Mouse (Mus musculus) cerebellum, postnatal 10 days (tissue): ENCODE measurements around the gene Foxs1.

ENCODE experiments used
- DNase-seq, 2 experiments: peaks; one replicate each; pipeline ENCODE4 v3.0.0; 2021; ENCODE audit warnings: mixed read lengths in 2 of 2

Foxs1 gene

DNA sequence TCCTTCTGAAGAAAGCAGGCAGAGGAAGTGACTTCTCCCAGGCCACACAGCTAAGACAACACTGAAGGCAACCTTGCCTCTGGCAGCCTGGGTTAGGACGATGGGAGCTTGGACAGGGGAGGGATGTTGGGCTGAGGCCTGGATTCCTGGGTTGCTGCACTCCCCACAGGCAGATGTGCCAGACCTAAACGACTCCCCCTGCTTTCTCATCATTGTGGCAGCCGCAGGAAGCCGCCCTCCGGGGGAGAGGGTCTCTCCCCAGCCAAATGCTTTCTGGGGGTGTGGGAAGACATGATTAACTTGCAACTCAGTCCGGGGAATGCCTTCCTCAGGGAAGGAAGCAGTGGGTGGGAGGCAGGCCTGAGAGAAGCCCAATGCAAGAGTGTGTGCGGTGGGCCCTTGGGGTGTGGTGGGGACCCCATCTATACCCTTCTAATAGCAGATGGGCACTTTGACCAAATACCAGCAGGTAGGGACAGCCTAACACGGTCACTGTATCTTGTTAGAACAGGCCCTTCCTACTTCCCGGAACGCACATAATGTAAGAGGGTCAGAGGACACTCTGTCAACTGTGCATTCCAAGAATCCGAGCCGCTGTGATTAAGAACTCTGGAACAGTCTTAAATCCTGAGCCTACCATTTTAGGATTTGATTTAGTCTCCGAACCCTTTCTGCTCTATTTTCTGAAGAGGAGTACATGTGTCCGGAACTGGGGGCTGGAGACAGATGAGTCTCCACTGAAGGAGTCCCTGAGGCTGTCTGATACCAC, 4.6 kb downstream of the Foxs1 start:
- no peak for DNase-seq

DNA sequence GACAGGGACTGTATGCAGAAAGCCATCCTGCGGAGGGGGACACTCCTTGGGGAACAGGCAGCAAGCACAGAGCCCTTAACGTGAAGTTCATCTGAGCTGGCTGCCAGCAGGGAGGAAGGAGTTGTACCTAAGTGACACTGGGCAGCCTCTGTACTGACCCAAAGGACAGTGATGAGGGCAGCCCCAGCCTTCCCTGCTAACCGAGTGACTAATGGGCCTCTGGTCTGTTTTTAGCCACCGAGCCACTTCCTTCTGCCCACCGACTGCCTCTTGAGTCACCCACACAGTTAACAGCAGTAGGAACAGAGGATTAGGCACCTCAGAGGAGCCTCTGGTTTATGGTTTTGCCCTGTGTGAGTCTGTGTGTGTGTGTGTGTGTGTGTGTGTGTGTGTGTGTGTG, 5.6 kb downstream of the Foxs1 start:
- DNase-seq, result no peak

GRCm38 (mm10) chr2:152926896-152927295, 6.1 kb downstream of the Foxs1 start:
- DNase-seq, result no peak

GRCm38 (mm10) chr2:152925189-152925872, 7.7 kb downstream of the Foxs1 start:
- DNase-seq, result no peak

DNA sequence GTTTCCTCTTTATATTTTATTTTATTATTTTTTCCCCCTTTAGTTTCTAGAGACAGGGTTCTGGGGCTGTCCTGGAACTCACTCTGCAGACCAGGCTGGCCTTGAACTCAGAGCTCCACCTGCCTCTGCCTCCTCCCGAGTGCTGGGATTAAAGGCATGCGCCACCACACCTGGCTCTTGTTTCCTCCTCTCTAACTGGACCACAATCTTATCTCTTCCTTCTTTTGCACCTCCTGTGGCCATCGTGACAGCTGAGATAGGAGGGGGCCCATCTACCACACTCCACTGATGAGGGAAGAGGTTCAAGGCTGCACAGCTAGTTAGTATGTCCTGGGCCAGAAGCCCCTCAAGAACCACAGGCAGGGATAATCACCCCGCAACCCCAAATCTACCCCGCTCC, 8.5 kb downstream of the Foxs1 start:
- DNase-seq, result no peak

GRCm38 (mm10) chr2:152924128-152924527, 8.9 kb downstream of the Foxs1 start:
- peak in 1 of 2 experiments; percentile 45 for DNase-seq

GRCm38 (mm10) chr2:152923621-152924020, 9.4 kb downstream of the Foxs1 start:
- DNase-seq, result peak; percentile 71 to 80

DNA sequence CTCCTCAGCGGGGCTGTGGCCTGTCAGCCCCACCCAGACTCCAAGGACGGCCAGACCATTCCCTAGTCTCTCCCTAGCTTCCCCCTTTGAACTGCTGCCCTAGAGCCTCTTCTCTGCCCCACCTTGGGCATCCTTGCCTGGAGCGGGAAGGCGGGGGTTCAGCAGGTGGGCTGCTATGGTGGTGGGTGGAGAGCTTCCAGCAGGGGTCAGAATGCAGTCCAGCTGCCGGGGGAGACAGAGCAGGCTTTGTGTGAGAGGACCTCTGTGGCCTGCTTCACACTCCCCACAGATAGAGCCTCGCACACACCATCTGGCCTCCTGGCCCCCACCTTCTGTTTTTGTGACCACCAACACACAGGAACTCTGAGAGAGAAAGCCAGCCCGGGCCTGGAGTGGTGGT, 10.6 kb downstream of the Foxs1 start:
- peak; percentile 62 to 80 for DNase-seq

GRCm38 (mm10) chr2:152917671-152918070, 15.3 kb downstream of the Foxs1 start:
- DNase-seq, result no peak

GRCm38 (mm10) chr2:152916111-152916510, 16.9 kb downstream of the Foxs1 start:
- no peak for DNase-seq

DNA sequence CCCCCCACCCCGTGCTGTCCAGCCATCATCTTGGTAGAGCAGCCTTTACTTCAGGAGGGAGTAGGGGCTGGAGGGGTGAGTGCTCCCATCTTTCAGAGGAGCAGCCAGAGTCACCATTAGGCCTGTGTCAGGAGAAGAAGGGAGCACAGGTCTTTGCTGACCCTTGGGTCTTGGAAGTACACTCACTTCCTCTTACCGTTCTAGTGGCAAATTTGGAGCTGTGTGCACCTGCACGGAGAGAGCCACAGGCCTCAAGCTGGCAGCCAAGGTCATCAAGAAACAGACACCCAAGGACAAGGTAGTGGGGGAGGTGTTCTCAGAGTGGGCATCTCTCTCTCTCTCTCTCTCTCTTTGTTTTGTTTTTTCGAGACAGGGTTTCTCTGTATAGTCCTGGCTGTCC, 17.6 kb downstream of the Foxs1 start:
- no peak for DNase-seq

DNA sequence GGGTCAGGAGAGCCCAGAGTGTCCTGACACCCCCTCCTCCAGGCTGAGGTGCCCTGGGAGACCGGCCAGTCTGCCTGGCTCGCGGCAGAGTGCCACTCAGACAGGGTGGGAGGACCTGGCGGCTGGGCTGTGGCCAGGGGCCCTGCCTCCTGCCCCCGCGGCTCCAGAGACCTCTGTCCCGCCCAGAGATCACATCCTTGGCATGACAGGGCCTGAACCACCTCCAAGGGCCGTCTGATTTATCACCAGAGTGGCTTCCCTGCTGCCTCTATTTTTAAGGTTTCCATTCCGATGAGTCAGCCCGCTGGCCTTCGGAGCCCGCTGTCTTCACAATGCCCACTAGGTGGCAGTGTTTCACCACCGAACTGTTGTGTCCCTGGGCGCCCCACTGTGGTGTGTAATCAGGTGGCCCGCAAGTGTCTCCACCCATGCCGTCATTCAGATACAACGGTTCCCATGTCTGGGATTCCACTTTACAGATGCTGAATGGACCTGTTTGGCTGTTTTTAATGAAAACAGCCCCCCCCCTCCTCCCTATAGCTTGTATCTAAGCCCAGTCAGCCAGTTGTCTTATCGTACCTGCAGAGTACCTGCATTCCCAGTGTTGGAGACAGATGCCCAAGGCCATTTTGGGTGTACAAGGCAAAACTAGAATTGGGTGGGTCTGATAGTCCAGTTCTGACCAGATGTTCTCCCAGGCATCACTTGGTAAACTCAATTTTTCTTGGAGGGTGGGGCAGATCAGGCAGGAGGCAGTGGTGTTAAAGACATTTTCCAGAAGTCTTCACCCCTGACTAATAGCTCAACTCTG, 18.5 kb downstream of the Foxs1 start:
- DNase-seq, result peak; percentile 95 to 98

DNA sequence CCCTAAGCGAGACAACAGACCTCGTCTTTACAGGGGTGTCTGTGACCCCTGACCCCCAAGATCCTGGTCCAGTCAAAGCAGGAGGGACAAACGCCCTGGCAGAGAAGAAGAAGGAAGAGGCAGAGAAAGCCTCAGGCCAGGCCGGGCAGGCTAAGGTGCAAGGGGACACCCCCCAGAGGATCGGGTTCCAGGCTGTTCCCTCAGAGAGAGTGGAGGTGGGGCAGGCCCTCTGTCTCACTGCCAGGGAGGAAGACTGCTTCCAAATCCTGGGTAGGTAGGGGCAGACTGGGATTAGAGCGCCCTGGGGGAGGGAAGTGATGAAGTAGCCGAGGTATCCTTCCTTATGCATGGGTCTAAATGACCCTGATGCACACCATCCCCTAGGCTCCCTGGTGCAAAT, 19.5 kb downstream of the Foxs1 start:
- DNase-seq, result no peak

DNA sequence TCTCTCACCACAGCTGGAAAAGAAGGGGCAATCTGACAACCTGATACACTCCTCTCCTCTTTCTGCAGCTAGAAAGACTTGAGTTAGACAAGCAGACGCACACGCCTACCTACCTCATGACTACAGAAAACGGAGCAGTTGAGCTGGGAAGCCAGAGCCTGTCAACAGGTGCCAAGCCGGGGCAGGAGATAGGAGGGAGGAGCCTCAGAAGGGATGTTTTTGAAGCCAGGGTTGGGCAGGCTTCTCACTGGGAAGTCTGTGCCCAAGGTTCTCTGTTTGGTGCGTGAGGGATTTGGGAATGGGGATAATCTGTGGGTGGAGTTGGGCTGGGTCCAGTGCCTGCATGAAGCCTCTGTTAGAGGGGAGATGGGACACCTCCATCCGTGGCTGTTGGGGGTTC, 21.6 kb downstream of the Foxs1 start:
- peak in 1 of 2 experiments; percentile 22 for DNase-seq

GRCm38 (mm10) chr2:152911031-152911430, 22.0 kb downstream of the Foxs1 start, which contains the start of gene Mylk2:
Mylk2 (plus strand) TSS chr2:152911352.
- peak; percentile 82 to 87 for DNase-seq

- DNase-seq, result peak in 1 of 2 experiments; percentile 5
Measured at GRCm38 (mm10) chr2:152909848-152910247, 23.2 kb downstream of the Foxs1 start.

DNA sequence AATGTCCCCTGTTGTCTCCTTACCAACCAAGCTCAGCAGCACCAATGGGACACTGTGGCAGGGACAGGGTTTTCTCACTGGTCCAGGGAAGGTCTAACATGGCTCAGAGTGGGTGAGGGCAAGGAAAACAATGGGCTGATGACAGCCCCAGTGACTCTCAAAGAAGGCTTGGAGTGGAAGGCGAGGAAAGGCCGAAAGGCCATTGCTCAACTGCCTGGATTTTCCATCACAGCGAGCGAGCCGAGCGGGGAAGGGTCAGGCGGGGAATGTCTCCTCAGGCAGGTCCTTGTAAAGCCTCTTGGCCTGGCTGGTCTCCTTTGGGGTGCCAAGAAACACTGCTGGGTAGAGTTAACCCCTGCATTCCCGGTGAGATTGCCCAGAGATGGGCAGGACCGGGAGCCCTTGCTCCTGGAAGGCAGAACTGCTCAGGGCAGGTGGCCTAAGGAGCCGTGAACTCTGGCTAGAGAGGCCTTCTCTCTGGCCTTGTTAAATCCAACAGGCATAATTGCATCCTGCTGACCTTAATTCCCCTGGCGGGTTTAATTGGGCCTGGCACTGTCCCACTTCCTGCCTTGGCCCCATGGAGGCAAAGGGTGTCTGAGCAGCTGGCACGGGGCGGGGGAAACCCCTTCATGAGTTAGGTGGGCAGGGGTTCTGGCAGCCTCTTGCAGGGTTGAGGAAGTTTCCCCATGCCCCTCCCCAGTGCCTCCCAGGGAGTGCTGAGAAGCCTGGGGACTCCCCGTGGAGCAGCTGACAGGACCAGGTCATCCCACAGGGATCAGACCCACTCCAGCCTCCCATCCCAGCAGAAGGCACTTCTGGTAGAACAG, 25.7 kb downstream of the Foxs1 start:
- DNase-seq, result peak in 1 of 2 experiments; percentile 46

GRCm38 (mm10) chr2:152906274-152907037, 26.6 kb downstream of the Foxs1 start:
- DNase-seq, result peak in 1 of 2 experiments; percentile 49

DNA sequence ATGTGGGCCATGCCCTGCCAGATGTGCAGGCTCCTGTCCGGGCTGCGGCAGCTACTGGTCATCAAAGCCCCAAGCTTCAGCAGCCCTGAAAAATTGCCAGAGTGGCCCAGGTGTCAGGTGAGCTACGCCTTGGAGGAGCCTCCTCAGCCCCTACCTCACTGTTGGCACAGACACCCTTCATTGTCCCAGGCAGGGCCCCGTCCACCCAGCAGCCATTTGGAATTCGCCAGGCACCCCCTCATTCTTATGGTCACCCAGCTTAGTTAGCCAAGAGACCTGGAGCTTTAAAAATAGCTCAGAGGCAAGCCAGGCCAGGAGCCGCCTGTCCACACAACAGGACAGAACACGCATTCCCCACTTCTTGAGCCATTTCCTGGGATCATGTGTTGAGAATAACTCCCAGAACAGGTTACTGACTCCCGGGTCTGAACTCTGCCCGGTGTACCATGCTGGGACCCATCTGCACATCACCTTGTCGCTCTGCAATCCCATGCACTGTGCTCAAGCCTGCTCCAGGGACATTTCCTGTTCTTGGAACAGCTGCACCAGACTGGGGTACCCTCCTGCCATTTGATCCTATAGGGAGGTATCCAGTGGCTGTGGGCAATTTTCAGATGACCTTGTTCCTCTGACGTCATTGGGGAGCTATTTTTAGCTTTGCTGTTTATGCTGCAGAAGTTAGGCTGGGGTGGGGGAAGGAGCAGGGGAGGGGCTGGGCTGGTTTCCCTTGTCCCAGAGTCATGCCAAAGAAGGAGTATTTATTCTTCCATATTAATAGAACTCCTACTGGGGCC, 27.8 kb downstream of the Foxs1 start:
- DNase-seq, result no peak

DNA sequence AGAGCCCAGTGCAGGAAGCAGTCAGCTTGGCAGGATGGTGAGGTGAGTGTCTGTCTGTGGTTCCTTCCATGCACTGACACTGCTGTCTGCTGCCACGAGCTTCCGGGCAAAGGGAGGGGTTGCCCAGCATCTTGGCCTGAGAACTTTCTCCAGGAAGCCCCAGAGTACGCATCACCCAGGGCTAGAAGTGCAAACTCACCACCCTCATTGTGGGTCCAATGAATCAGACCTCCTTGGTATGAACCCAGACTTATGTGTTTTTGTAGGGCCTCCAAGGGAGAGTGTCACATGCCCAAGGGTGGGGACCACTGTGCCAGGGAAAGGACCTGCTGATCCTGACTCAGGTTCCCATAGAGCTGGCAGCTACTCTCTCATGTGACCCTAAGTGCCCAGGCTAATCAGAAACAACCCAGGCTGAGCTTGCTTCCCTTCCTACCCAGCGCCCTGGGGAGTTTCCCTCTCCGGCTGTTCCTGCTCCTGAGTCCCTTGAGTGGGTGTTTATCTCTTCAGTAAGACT, 28.8 kb downstream of the Foxs1 start:
- no peak for DNase-seq
